Mouse (Mus musculus): Measurements from ENCODE around the gene Cdk17. TPM values are rescaled to one million over a fixed set of nuclear protein-coding genes. Genes with fewer than 3 reads are reported as not detected.

Cdk17 gene
- polyA plus RNA-seq, 1 experiment = 25.8 TPM

DNA sequence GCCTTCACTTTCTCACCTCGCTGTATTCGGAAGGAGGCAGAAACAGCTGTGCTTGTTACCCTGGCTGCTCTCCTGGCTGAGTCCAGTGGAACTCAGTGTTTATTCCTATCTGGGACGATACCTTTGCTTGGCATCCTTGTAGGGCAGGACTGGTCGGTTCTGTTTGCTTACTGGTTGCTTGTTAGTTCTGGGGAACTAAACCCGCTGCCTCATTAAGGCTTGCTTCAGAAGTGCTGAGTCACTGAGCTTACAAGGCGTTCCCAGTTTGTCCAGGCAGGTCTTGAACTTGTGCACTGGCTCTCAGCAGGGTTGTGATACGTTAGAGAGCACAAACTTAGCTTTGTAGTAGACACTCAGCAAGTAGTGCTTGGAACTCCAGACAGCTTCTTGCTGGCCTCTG is 52.7 kb downstream of the Cdk17 start:
- Histone ChIP-seq H3K4me1 (ENCODE audit: control insufficient read depth, insufficient read depth, low read length) (peaks cover 3% of the 10 kb centered on the region), H3K4me3 (ENCODE audit: insufficient read depth, low read length) (no peak overlapping the region), H3K27ac (ENCODE audit: insufficient read depth, low read depth, low read length) (no peak overlapping the region)
- TF ChIP-seq POLR2A (IDR thresholded peaks at IDR 0.05; ENCODE audit: borderline replicate concordance, low read depth, low read length) (no peak), CTCF (IDR thresholded peaks at IDR 0.05; ENCODE audit: low read depth, low read length) (no peak)

DNA sequence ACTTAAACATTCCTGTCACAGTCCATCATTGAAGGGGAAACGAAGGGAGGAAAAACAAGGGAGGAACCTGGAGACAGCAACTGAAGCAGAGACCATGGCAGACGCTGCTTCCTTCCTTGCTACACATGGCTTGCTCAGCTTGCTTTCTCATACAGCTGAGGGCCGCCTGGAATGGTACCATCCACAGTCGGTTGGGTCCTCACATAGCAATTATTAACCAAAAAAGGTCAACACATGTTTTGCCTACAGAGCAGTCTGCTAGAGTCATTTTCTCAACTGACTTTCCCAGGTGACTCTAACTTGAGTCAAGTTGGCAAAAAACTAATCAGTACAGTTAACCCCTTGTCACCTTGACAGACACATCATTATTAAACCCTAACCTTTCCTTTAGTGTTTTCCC is 53.6 kb downstream of the Cdk17 start:
- peaks cover 3% of the 10 kb centered on the region; the same call in 1 of the 2 replicates for H3K4me1 ChIP-seq (ENCODE audit: control insufficient read depth, insufficient read depth, low read length)
- no peak overlapping the region for H3K4me3 ChIP-seq (ENCODE audit: insufficient read depth, low read length)
- TF ChIP-seq CTCF (IDR thresholded peaks at IDR 0.05; ENCODE audit: low read depth, low read length) = no peak
- TF ChIP-seq POLR2A (IDR thresholded peaks at IDR 0.05; ENCODE audit: borderline replicate concordance, low read depth, low read length) = no peak
- H3K27ac ChIP-seq (ENCODE audit: insufficient read depth, low read depth, low read length) = no peak overlapping the region

DNA sequence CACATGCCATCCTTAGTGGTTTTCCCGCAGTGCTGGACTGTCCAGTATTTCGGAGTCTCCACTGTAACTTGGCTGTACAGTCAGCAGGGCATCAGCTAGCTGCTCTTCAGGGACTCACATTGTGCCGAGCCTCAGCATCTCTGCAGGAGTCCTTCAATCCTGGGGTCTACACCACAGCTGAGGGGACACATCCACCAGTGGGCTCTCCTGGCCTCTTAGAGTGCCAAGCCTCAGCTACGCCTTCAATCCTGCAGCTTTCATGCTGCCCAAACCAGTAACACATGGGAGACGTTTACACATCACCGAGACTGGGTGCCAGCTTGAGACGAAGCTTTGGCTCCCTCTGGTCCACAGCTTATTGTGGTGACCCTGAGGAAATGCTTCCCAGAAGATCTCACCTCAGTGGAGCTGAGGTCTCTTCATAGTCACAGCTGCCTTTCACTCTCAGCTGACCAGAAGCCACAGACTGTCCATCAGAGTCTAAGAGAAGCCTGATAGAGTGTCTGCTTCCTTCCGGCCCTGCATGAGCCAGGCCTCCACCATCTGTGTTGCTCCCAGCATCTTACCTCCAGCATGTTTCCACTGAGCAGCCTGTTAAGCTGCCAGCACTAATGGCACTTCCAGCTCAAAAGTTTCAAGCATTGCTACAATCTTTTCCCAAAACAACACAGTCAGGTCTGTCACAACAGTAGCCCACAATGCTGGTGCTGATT is 54.5 kb downstream of the Cdk17 start:
- peaks cover 3% of the 10 kb centered on the region; the same call in 1 of the 2 replicates for H3K4me1 ChIP-seq (ENCODE audit: control insufficient read depth, insufficient read depth, low read length)
- no peak overlapping the region for H3K4me3 ChIP-seq (ENCODE audit: insufficient read depth, low read length)
- H3K27ac ChIP-seq (ENCODE audit: insufficient read depth, low read depth, low read length) = no peak overlapping the region
- TF ChIP-seq POLR2A (IDR thresholded peaks at IDR 0.05; ENCODE audit: borderline replicate concordance, low read depth, low read length) (no peak), CTCF (IDR thresholded peaks at IDR 0.05; ENCODE audit: low read depth, low read length) (no peak)

DNA sequence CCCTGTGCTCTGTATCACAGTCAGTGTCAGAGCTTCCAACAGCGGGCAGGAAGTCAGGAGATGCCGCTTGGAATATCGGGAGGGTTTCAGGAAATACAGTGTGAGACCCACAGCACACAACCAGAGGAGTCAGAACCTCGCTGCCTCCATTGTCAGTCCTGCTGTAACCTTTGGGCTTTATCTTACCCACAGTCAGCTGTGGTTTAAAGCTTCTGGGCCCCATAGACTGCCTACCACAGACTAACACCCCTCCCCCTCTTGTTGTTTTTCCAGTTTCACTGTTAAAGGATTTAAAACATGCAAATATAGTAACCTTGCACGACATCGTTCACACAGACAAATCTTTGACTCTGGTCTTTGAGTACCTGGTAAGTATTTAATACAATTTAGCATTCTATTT is 65.1 kb downstream of the Cdk17 start:
- peaks cover 2% of the 10 kb centered on the region; the same call in 1 of the 2 replicates for H3K4me1 ChIP-seq (ENCODE audit: control insufficient read depth, insufficient read depth, low read length)
- no peak for TF ChIP-seq POLR2A (IDR thresholded peaks at IDR 0.05; ENCODE audit: borderline replicate concordance, low read depth, low read length)
- no peak overlapping the region for H3K4me3 ChIP-seq (ENCODE audit: insufficient read depth, low read length)
- H3K27ac ChIP-seq (ENCODE audit: insufficient read depth, low read depth, low read length) = no peak overlapping the region

- no peak overlapping the region for H3K4me3 ChIP-seq (ENCODE audit: insufficient read depth, low read length)
- peaks cover 2% of the 10 kb centered on the region; the same call in 1 of the 2 replicates for H3K4me1 ChIP-seq (ENCODE audit: control insufficient read depth, insufficient read depth, low read length)
- no peak overlapping the region for H3K27ac ChIP-seq (ENCODE audit: insufficient read depth, low read depth, low read length)
- TF ChIP-seq POLR2A (IDR thresholded peaks at IDR 0.05; ENCODE audit: borderline replicate concordance, low read depth, low read length) (no peak), CTCF (IDR thresholded peaks at IDR 0.05; ENCODE audit: low read depth, low read length) (no peak)
These were observed 67.2 kb downstream of the Cdk17 start for GRCm38 (mm10) chr10:93227921-93228320.

DNA sequence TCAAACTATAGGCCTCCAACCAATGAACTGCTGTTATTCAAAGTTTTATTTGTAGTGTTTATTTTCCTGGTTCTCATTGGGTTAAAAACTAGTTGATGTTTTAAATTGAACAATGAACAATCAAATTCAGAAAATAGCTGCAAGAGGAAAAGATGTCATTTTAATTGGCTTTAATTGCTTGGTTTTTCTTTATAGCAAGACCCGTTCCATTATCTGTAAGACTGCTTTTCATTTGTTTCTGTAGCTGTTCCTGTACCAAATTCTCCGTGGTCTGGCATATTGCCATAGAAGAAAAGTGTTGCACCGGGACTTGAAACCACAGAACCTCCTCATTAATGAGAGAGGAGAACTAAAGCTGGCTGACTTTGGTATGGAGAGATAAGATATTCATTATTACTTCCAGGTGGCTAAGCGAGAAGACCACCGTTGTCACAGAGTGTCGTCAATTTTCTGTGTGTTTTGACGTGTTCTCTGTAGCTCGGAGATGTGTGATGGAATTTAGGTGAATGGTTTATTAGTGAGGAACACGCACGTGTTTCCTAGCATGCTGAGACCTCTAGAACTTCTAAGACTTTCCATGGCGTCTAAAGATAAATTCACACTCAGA is 67.8 kb downstream of the Cdk17 start:
- no peak overlapping the region for H3K4me3 ChIP-seq (ENCODE audit: insufficient read depth, low read length)
- H3K4me1 ChIP-seq (ENCODE audit: control insufficient read depth, insufficient read depth, low read length) = peaks cover 2% of the 10 kb centered on the region; the same call in 1 of the 2 replicates
- TF ChIP-seq CTCF (IDR thresholded peaks at IDR 0.05; ENCODE audit: low read depth, low read length) (no peak), POLR2A (IDR thresholded peaks at IDR 0.05; ENCODE audit: borderline replicate concordance, low read depth, low read length) (no peak)
- H3K27ac ChIP-seq (ENCODE audit: insufficient read depth, low read depth, low read length) = no peak overlapping the region

DNA sequence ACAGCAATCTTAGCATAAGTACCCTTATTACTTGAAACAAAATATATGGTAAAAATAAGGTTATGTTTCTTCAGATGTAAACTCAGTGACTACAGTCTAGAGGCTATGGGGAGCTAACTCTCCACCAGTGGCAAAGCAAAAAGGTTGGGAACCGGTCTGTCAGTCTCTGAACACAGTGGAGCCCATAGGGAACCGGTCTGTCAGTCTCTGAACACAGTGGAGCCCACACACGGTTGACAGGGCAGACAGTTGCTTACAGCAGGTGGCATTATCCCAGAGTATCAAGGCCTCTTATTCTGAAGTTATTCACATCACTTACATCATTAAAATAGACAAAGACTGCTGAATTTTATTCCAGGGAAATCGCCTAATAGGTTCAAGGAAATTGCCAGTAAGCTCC is 70.8 kb downstream of the Cdk17 start:
- no peak for TF ChIP-seq CTCF (IDR thresholded peaks at IDR 0.05; ENCODE audit: low read depth, low read length)
- TF ChIP-seq POLR2A (IDR thresholded peaks at IDR 0.05; ENCODE audit: borderline replicate concordance, low read depth, low read length) = no peak
- Histone ChIP-seq H3K27ac (ENCODE audit: insufficient read depth, low read depth, low read length) (no peak overlapping the region), H3K4me1 (ENCODE audit: control insufficient read depth, insufficient read depth, low read length) (peaks cover 10% of the 10 kb centered on the region), H3K4me3 (ENCODE audit: insufficient read depth, low read length) (no peak overlapping the region)

GRCm38 (mm10) chr10:93231893-93232292 is 71.2 kb downstream of the Cdk17 start:
- Histone ChIP-seq H3K4me3 (ENCODE audit: insufficient read depth, low read length) (no peak overlapping the region), H3K4me1 (ENCODE audit: control insufficient read depth, insufficient read depth, low read length) (peaks cover 10% of the 10 kb centered on the region), H3K27ac (ENCODE audit: insufficient read depth, low read depth, low read length) (no peak overlapping the region)
- TF ChIP-seq CTCF (IDR thresholded peaks at IDR 0.05; ENCODE audit: low read depth, low read length) (no peak), POLR2A (IDR thresholded peaks at IDR 0.05; ENCODE audit: borderline replicate concordance, low read depth, low read length) (no peak)

GRCm38 (mm10) chr10:93233665-93234194 is 73.1 kb downstream of the Cdk17 start:
- Histone ChIP-seq H3K4me3 (ENCODE audit: insufficient read depth, low read length) (no peak overlapping the region), H3K27ac (ENCODE audit: insufficient read depth, low read depth, low read length) (no peak overlapping the region), H3K4me1 (ENCODE audit: control insufficient read depth, insufficient read depth, low read length) (peaks cover 8% of the 10 kb centered on the region)
- TF ChIP-seq CTCF (IDR thresholded peaks at IDR 0.05; ENCODE audit: low read depth, low read length) (no peak), POLR2A (IDR thresholded peaks at IDR 0.05; ENCODE audit: borderline replicate concordance, low read depth, low read length) (no peak)

GRCm38 (mm10) chr10:93234692-93235091 is 74.0 kb downstream of the Cdk17 start:
- peaks cover 8% of the 10 kb centered on the region for H3K4me1 ChIP-seq (ENCODE audit: control insufficient read depth, insufficient read depth, low read length)
- H3K4me3 ChIP-seq (ENCODE audit: insufficient read depth, low read length) = no peak overlapping the region
- TF ChIP-seq CTCF (IDR thresholded peaks at IDR 0.05; ENCODE audit: low read depth, low read length) (no peak), POLR2A (IDR thresholded peaks at IDR 0.05; ENCODE audit: borderline replicate concordance, low read depth, low read length) (no peak)
- no peak overlapping the region for H3K27ac ChIP-seq (ENCODE audit: insufficient read depth, low read depth, low read length)

All from bone marrow macrophage, adult 2 months (primary cell).